Mouse (Mus musculus) retina, embryonic 14.5 days (tissue): ENCODE data around the gene Pde4b.

Source experiments
- DNase-seq: peaks from one replicate; pipeline ENCODE4 v3.0.0-alpha.2; 2015; ENCODE audit warnings: low spot score

Gene Pde4b

GRCm38 (mm10) chr4:102177258-102177657 is 89.9 kb downstream of the Pde4b start:
- no peak for DNase-seq

- DNase-seq, result no peak
Measured at GRCm38 (mm10) chr4:102186888-102187287, 99.5 kb downstream of the Pde4b start.

GRCm38 (mm10) chr4:102197707-102198106 is 110.4 kb downstream of the Pde4b start:
- no peak for DNase-seq

GRCm38 (mm10) chr4:102209773-102210172 is 122.4 kb downstream of the Pde4b start:
- no peak for DNase-seq

GRCm38 (mm10) chr4:102226700-102227099 is 139.4 kb downstream of the Pde4b start:
- DNase-seq, result peak; percentile 80

DNA sequence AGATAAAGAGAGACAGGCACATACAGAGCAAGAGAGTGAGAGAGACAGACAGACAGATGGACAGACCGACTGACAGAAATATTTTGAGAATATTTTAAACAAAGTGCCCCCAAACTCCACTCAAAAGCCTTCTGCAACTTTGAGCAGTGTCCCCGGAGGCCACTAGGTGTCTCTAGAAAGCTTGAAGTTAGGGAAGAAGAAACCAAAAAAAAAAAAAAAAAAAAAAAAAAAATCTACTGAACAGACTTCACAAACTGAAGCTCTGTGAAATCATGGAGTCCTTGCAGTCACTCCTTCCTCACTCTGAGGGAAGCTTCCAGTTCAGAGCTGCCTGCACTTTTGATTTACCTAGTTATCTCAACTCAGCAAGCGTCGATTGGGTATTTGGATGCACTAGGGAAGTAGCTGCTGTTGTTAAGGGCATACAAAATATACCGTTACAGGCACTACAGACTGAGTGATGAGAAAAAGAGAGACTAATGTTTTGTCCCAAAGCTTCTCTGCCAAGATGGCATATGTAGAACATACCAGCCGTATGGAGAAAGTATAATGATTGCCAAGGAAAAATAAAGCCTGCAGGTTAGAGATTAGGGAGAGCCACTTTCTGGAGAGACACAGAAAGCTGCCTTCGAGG is 141.7 kb downstream of the Pde4b start:
- peak; percentile 71 for DNase-seq

GRCm38 (mm10) chr4:102230898-102231297 is 143.6 kb downstream of the Pde4b start:
- DNase-seq, result no peak

- DNase-seq, result no peak
Measured at GRCm38 (mm10) chr4:102233633-102234032, 146.3 kb downstream of the Pde4b start.

DNA sequence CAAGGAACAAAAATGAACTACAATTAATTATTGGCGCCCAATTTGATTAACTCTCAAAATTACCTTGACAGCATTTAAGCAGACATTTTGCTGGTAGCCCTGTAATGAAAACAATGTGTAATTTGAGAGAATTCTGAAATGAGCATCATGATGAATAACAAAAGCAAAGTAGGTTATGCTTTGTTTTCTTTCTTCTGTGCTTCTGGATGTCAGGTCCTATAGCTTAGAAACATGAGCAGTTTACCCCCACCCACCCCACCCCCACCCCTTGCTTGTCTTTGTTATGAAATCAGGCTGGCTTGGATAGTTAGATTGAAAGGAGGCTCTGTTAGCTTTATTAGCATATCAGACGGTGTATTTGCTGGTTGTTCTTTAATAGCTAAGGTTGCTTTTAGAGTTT is 147.8 kb downstream of the Pde4b start:
- peak; percentile 66 for DNase-seq

DNA sequence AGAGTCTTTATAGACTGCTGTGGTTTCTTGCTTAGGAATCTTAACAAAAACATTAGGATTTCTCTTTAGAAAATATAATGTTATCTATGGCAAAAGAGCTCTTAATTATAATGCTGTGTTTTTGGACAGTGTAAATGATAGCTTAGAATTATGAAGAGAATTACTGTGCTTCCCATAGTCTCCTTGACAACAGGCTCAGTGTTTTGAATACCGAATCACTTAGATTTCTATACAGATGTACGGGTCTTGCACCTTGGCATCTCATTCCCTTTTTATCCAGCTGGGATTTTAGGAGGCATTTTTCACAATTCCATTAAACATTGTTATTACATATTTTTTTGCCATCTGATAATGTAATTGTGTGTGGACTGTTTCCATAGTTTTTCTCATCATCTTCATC is 151.8 kb downstream of the Pde4b start:
- no peak for DNase-seq

DNA sequence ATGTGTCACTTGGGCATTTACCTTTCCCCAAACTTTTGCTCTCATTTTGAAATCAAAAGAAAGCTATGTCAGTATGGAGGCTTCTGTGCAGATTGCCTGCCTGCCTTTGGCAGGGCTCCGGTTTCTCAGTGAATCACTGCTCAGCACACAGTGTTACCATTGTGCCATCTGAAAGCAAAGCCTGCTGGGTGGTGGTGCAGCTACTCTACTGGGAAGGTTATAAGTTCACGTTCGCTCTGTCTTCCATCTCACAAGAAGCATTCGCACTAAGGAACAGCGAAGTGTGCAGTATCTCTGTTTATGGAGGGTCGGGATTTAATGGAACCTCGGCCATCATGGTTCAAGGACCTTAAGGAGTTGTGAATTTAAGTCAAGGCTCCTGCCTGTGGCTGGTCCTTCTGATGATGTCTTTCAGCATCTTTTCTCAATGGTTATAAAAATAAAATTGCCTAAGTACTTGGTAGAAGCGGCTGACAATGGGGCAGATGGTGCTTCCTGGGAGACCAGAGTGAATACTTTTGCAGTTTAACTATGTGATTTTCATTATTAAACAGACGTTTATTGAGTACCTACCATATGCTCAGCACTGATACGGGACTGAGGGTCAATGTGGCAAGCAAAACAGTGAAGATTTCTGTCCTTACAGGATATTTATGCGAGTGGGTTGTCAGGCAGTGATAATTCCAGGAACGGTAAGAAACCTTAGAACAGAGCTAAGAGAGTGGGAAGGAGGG is 152.5 kb downstream of the Pde4b start:
- no peak for DNase-seq

DNA sequence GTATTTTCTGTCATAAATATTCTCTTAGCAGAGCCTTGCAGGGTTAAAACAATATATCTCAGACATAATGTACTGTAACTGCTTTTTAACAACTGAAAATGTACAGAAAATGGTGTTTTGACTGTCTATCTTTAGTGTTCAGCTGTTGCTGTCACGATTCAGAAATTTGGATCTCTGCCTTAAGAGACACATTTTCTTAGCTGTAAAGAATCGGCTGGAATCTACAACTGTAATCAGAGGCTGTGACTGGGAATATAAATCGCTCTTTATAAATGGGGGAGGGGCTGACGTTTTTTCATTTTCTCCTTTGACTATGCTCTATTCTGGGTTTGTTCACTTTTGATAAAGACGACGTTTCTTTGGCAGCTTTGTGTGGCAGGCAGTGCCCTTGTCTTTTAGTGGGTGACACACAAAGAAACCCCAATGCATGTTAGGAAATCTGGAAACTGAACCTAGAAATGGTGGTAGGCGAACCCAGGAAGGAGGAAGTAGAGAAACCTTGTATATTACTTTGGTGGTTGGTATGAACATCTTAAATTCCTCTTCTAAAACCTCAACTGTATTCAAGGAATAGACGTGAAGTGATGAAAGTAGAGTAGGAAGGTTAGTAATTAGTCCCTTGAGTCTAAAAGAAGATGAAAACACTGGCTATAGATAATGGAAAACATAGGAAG is 153.5 kb downstream of the Pde4b start:
- no peak for DNase-seq

DNA sequence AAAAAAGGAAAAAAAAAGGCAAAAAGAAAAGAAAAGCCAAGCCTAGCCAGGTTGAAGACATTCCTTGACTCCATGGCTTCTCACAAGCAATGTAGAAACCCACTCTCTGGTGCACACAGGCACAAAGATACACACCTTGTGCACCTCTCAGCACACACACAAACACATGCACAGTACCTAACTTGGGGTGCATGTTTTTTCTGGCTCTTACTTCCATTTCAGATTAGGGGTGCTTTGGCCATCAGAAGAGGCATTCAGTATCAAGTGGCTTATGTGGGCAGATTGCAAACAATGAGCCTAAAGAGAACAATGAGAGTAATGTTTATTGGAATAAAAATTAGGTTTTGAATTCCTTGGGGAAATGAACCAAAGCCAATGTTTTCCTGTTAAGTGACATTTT is 166.7 kb downstream of the Pde4b start:
- DNase-seq, result no peak

- DNase-seq, result peak; percentile 63
Measured at GRCm38 (mm10) chr4:102254466-102255294, 167.3 kb downstream of the Pde4b start.

- DNase-seq, result peak; percentile 14
Measured at GRCm38 (mm10) chr4:102255295-102255670, 167.9 kb downstream of the Pde4b start.

DNA sequence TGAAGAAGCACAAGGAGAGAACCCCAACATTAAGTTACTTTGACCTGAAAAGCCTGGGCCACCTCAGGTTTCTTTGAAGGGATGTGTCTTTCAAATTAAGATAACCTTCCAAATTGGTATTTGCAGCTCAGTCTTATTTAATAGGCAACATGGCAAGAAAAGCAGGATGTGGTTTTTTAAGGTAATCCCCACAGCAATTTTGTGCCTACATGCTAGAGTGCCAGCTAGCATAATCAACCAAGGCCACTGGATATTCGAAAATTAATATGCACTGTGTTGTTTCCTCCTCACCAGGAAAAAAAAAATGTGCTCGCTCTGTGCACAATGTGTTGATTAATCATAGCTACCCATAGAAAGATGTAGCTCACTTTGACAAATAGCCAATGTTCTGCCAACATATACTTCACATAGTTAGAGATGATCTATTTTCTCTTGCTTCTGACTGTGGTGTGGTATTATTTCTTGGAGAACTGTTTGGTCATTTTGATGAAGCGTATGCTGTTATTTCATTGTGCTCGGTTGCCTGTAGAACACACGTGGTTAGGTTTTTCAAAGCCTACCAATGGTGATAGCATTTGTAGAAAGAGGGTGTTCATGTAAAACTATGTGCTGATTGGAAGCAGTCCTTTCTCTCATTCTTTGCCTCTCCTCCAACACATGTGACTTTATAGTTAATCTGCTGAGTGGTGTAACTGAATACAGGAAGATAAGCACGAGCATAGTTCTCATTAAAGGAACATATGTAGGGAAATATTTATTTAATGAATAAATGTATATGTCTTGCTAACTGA is 169.0 kb downstream of the Pde4b start:
- DNase-seq, result no peak

- DNase-seq, result no peak
Measured at GRCm38 (mm10) chr4:102260216-102260615, 172.9 kb downstream of the Pde4b start.

GRCm38 (mm10) chr4:102272313-102272712 is 185.0 kb downstream of the Pde4b start:
- DNase-seq, result no peak

DNA sequence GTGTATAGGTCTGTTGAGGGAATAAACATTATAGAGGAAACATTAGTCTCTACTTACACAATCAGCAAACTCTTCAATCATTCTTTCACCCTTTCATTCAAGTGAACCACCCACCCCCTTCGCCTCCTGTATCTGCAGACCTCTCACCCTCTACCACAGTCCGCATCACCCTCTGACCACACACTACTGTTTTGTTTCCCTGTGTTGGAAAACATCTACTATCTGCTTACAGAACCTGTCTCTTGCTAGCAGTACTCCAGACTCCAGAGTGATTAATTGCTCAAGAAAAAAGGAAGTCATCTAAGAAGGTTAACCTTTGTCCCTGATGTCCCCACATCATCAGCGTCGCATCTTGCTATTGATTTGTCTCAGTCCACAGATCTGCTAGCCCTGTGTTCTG is 185.4 kb downstream of the Pde4b start:
- no peak for DNase-seq

GRCm38 (mm10) chr4:102275716-102276115 is 188.4 kb downstream of the Pde4b start:
- no peak for DNase-seq

GRCm38 (mm10) chr4:102278958-102279357 is 191.6 kb downstream of the Pde4b start:
- no peak for DNase-seq

- no peak for DNase-seq
Measured at GRCm38 (mm10) chr4:102287172-102287571, 199.8 kb downstream of the Pde4b start.
